28 mouse cellular contexts compared by ENCODE assay signal in the genomic region with DNA sequence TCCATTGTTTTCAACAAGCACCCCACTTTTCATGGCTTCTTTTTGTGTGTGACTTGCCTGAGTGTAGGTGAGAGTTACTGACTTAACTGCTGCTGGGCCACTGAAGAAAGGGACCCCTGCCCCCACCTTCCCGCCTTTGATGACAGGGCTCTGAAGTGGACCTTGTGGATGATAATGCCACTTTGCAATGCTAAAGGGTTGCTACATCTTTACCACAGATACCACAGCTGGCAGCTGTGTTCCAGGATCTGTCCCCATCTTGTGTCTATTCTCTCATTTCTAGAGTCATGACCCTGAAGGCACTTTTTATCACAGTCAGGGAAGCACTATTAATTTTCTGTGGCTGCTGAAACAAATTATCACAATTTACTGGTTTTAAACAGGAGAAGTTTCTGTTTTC.
A peak's percentile ranks its signal among the peaks of the same experiment; 100 is the strongest.
DNase-seq lines count a peak whose midpoint lies in the region; ATAC-seq and TF ChIP-seq lines count a peak whose summit lies in the region.
"Had no signal": no experiment of that assay in that cellular context is flagged by ENCODE, and none has a peak within 500 bp of the region (broad histone marks: within the 10 kb centered on the region; RNA-seq: fewer than 3 reads in every experiment).

No protein-coding gene starts in this region.

- no peaks in the 10 kb centered on the region for H3K27me3 ChIP-seq in myocyte (ENCODE audit: control insufficient read depth, insufficient read depth, insufficient read length)
- no peaks in the 10 kb centered on the region for H3K27me3 ChIP-seq in limb, embryonic 10.5 days (ENCODE audit: low read depth, poor library complexity, severe bottlenecking)
- H3K27me3 ChIP-seq: CH12.LX; embryonic facial prominence, embryonic 13.5 days; forebrain, embryonic 12.5 days; forebrain, embryonic 15.5 days; heart, embryonic 12.5 days; heart, embryonic 15.5 days; hindbrain, embryonic 13.5 days had no signal

- DNase-seq in adrenal gland, adult 2 months, result peak; percentile 34
- no peak for DNase-seq in adrenal gland, adult (ENCODE audit: inconsistent age in 2 of 2, low spot score in 1 of 2)
- DNase-seq in 416B (ENCODE audit: low read depth), result peak; percentile 91
- no peak for DNase-seq in layer of hippocampus, adult 2 months (ENCODE audit: low spot score in 2 of 2)
- DNase-seq in limb, embryonic 10.5 days (ENCODE audit: low spot score), result no peak
- DNase-seq: adrenal gland, postnatal 10 days; B cell, adult 2 months; cerebellum, adult 18-20 months; cerebellum, adult 9-11 months; cerebellum, postnatal 25 days; embryo, embryonic 11 days; gastrocnemius, postnatal 25 days; heart, postnatal 10 days; heart, postnatal 36 days had no signal

- no peak for TF ChIP-seq CTCF in layer of hippocampus, adult 2 months (conservative IDR thresholded peaks at IDR 0.05)

- H3K4me3 ChIP-seq in myocyte, result no peak overlapping the region
- H3K4me3 ChIP-seq in layer of hippocampus, adult 2 months, result no peak overlapping the region
- no peak overlapping the region for H3K4me3 ChIP-seq in limb, embryonic 10.5 days
- H3K4me3 ChIP-seq: embryonic facial prominence, embryonic 10.5 days; embryonic facial prominence, embryonic 13.5 days; erythroblast, embryonic 14.5 days; forebrain, embryonic 12.5 days; forebrain, embryonic 15.5 days; heart, embryonic 12.5 days; heart, embryonic 15.5 days; hindbrain, embryonic 10.5 days; hindbrain, embryonic 13.5 days had no signal

- H3K9me3 ChIP-seq in limb, embryonic 10.5 days (replicated peaks), result no peaks in the 10 kb centered on the region
- H3K9me3 ChIP-seq: embryonic facial prominence, embryonic 10.5 days; embryonic facial prominence, embryonic 13.5 days; forebrain, embryonic 12.5 days; forebrain, embryonic 15.5 days; G1E; heart, embryonic 12.5 days; heart, embryonic 15.5 days; hindbrain, embryonic 10.5 days; hindbrain, embryonic 13.5 days had no signal

- no peak overlapping the region for H3K27ac ChIP-seq in layer of hippocampus, adult 2 months
- H3K27ac ChIP-seq in limb, embryonic 10.5 days, result no peak overlapping the region
- H3K27ac ChIP-seq: embryonic facial prominence, embryonic 10.5 days; embryonic facial prominence, embryonic 13.5 days; forebrain, embryonic 12.5 days; forebrain, embryonic 15.5 days; heart, embryonic 15.5 days; hindbrain, embryonic 10.5 days; hindbrain, embryonic 13.5 days had no signal

- ATAC-seq in megakaryocyte, adult 5-6 weeks (ENCODE audit: poor library complexity, severe bottlenecking), result peak; percentile 66
- ATAC-seq: forebrain, embryonic 15.5 days; hindbrain, embryonic 16.5 days had no signal

- H3K4me1 ChIP-seq in limb, embryonic 10.5 days, result peaks cover 6% of the 10 kb centered on the region
- H3K4me1 ChIP-seq: embryonic facial prominence, embryonic 13.5 days; forebrain, embryonic 12.5 days; forebrain, embryonic 15.5 days; heart, embryonic 12.5 days; hindbrain, embryonic 13.5 days had no signal

- H3K79me2 ChIP-seq in myocyte (ENCODE audit: control insufficient read depth, insufficient read depth), result no peaks in the 10 kb centered on the region

- no peak overlapping the region for H3ac ChIP-seq in myocyte (ENCODE audit: control insufficient read depth, insufficient read length)

- no peak for TF ChIP-seq POLR2A in myocyte (IDR thresholded peaks at IDR 0.05; ENCODE audit: insufficient read length, low read depth)

- WGBS in limb, embryonic 10.5 days, result 44% methylated on average over 1 of the region's 1 CpGs

- no peaks in the 10 kb centered on the region for H3K36me3 ChIP-seq in myocyte (ENCODE audit: control insufficient read depth, insufficient read depth)
- no peaks in the 10 kb centered on the region for H3K36me3 ChIP-seq in limb, embryonic 10.5 days
- H3K36me3 ChIP-seq: embryonic facial prominence, embryonic 10.5 days; embryonic facial prominence, embryonic 13.5 days; forebrain, embryonic 12.5 days; forebrain, embryonic 15.5 days; G1E; heart, embryonic 12.5 days; heart, embryonic 15.5 days; hindbrain, embryonic 10.5 days; hindbrain, embryonic 13.5 days had no signal

- no peak overlapping the region for H3K4me2 ChIP-seq in myocyte (ENCODE audit: low read depth)
- H3K4me2 ChIP-seq: embryonic facial prominence, embryonic 13.5 days; forebrain, embryonic 12.5 days; forebrain, embryonic 15.5 days; heart, embryonic 12.5 days; heart, embryonic 15.5 days; hindbrain, embryonic 13.5 days had no signal

TF ChIP-seq in myocyte, 11 proteins besides CTCF, POLR2A, EP300 and RAD21:
- TF ChIP-seq TCF3 (IDR thresholded peaks at IDR 0.05; ENCODE audit: insufficient read length, low read depth) (no peak), CEBPB (IDR thresholded peaks at IDR 0.05; ENCODE audit: insufficient read depth, poor library complexity, severe bottlenecking) (0 out of 2 replicates have a peak, but pooled peaks have one; percentile 15), USF1 (IDR thresholded peaks at IDR 0.05; ENCODE audit: low read depth) (no peak), TCF12 (IDR thresholded peaks at IDR 0.05; ENCODE audit: insufficient read depth, poor library complexity, severe bottlenecking) (no peak), E2F4 (IDR thresholded peaks at IDR 0.05; ENCODE audit: insufficient read depth) (no peak), SRF (IDR thresholded peaks at IDR 0.05; ENCODE audit: control insufficient read depth, insufficient read length, low read depth) (no peak)

Comparison
In these comparisons a context has a peak if more than half of its experiments do, and no peak if none do; other contexts are left out.
1. DNase-seq: peak in adrenal gland, adult 2 months (single experiment) and 416B (single experiment); none in adrenal gland, adult (0 of 2), layer of hippocampus, adult 2 months (0 of 2) and limb, embryonic 10.5 days (single experiment).